Mouse (Mus musculus) kidney, adult 18-20 months (tissue): ENCODE data around the gene Rab1b.
"Not testable (repeated sequence)": the region's sequence is repeated elsewhere in the genome, so short reads cannot be mapped to it uniquely, and the experiment has no call there.

Experiments
- DNase-seq: peaks from one replicate; pipeline ENCODE4 v3.0.0; 2021

Rab1b gene

DNA sequence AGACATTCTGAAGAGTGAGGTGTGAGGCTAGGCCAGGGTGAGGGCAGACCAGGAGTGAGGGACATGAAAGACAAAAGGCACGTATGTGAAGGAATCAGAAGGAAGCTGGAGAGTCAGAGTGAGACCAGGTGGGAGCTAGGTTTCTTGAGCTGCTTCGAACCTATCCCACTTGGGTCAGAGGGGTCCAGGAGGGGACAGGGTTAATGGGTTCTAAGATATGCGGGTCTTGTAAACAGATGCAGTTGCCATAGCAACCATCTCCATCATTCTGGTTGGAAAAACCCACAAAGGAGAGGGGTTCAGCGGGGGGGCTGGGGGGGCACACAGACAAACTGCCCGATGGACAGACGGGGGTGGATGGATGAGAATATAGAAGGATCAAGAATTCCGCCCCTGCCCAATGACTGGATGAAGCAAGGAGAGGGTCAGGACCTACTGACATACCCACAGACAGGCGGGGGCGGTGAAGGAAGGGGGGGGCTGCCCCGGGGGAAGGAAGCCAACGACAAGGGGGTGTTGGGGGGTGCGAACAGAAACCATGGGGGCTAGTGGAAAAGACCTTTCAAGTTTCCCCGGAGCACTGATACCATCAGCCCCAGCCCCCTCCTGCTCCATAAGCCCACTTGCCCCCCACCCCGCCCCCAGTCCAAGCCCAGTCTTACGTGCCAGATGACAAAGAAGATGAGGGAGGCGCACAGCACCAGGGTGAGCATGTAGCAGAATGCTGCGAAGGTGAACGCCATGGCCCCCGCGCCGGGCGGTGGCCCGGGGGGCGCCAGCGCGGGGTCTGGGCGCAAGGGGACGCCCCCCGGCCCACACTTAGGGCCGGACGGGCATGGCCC is 9.1 kb downstream of the Rab1b start:
- no peak for DNase-seq

DNA sequence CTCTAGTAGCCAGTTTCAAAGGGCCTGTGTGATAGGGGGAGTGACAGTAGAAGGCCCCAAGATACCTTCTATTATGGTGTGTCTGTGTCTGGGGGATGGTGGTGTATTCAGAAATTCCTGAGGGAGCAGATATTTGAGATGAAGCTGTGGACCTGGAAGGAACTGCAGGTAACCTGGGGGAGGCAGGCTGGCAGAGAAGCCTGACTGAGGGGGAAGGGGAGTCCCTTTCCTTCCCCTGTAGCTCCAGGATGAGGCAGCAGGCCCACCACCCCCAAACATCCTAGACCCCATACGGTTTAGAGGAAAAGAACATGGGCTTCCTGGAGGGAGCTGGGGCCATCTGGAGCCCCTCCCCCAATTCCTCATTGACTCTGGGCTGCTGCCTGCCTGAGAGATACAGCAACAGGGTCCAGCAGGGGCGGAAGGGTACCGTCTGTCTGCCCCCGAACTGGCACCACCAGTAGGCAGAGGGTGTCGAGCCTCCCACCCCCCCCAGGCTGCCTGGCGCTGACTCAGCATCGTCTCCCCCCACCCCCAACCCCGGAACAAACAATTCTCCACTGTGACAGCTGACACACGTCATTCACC is 10.9 kb downstream of the Rab1b start:
- no peak for DNase-seq

DNA sequence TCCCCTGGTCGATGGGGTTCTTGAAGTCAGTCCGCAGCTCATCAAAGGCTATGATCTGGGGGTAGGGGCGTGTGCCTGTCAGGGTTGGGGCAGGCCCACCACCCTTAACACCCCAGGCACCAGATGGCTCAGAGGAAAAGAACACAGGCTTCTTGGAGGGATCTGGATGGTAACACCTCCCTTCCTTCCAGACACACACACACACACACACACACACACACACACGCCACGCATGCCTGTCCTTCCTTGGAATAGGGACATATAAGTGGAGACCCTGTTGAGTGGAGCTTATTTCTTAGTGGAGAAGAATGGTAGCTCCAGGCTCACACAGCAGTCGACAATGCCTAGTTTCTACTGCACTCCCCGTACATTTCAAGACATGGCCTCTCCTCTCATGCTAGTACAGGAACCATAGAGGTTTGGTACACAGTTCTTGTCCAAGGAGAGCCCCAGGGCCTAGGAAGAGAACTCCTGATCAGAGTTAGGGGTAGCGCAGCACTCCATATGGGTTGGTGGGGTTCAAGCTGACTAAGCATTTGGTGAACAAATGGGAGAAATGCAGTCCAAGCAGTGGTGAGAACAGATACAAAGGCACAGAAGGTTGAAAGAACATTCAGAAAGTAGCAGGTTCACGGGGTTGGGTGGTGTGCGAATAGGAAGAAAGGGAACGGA is 12.0 kb downstream of the Rab1b start:
- DNase-seq, result no peak

DNA sequence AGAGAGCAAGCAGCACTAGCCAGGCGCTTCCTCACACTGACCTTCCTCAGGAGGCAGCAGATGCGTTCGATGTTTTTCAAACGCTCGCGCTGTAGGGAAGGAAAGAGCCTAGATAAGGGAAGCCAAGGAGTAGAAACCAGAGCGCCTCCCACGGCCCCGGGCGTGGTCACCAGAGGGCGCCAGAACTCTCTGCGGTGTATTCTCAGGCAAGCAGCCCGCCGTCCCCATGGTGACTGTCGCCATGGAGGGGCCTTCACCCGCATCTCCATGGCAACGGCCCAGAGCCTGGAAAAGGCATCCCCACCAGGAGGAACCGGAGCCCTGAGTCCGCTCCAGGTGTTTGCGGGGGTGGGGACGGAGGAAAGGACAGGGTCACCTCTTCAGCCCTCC is 12.6 kb downstream of the Rab1b start:
- DNase-seq, result peak; percentile 92

DNA sequence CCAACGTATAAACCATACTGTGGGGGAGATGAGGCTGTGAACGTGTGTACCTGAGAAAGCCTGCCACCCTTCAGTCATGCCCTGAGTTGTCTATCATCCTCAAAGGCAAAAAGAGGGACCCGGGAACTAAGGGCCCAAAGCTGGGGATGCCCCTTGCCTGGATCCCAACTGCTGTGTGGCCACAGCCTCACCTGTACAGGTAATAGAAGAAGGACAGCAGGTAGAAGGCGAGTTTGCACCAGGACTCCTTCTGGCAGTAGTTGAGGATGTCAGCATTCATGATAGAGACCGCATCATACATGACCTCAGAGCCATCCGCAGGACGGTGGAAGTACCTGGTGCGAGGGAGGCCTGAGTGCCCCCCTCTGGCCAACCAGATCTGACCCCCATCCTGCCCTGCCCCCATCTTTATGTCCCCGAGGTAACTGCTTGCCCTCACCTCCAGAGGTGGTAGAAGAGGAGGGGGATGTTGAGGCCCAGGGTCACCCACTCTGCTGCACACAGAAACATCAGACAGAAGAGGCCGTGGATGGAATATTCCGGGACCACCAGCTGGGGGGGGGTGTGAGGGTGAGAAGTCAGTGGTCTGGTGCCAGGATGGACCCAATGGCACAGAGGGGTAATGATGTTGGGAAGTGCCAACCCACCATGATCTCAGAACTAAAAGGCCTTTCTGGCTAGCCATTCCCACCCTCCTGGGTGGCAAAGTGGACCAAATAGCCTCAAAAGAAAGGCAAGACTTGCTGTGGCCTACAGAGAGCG is 13.2 kb downstream of the Rab1b start:
- DNase-seq, result no peak

DNA sequence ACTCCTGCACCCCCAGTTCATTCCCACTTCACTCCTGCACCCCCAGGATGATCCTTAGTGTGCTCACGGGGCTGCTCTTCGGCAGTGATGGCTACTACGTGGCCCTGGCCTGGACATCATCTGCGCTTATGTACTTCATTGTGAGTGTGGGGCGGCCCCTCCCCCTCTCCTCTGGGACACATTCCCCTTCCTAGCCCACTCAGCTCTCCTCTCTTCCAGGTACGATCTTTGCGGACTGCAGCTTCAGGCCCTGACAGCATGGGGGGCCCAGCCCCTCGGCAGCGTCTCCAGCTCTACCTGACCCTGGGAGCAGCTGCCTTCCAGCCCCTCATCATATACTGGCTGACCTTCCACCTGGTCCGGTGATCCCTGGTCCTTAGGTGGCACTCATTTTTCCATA is 14.8 kb downstream of the Rab1b start:
- DNase-seq, result no peak

DNA sequence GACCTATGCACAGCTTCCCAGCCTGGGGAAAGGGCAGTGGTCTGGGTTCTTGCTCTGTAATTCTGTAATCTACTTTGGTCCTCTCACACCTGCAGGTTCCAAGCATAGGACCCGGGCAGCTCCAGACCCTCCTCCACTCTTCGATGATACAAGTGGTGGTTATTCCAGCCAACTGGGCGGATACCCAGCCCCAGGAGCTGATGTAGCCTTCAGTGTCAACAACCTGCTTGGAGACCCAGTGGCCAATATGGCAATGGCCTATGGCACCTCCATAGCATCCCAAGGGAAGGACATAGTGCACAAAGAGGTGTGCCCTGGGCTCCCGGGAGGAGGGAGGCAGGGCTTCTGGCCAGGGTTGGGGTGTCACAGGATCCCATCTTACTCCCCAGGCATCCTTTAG is 17.5 kb downstream of the Rab1b start:
- no peak for DNase-seq

DNA sequence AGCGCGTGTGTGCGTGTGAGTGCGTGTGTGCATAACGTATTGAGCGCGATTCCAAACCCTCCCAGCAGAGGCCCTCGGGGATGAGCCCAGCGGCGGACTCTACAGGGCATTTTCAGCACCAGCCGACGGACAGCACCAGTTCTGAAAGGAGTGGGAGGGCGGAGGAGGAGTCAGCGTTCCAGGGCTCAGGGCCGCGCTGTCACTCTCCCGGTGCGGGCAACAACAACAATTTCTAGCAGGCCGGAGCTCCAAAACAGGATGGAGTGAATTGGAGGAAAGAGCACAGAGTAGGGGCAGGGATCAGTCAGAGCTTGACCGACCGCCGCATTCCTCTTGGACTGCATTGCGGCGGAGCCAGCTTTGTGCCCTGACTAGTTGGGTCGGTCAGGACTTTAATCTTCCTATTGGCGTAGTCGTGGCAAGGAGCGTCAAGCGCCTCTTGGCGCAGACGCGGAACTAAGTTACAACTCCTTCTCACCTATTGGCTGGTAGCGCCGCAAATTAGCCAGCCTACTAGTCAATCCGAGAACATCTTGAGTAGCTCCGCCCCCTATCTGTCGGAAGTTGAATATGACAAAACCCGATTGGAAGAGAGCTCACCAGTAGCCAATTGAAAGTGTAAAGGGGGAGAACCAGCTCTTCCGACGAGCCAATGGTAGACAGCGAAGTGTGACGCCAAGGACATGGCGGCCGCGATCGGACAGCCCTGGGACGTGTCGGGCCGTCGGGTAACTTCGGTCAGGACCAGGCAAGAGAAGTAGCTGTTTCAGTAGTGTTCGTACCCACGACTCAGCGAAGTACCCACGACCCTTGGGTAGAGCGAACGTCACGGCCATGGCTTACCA is 18.8 kb downstream of the Rab1b start, which contains the start of gene Yif1a:
Yif1a (plus strand) TSS at position 655 of the 845 bp plus-strand sequence.
- peak; percentile 96 for DNase-seq

DNA sequence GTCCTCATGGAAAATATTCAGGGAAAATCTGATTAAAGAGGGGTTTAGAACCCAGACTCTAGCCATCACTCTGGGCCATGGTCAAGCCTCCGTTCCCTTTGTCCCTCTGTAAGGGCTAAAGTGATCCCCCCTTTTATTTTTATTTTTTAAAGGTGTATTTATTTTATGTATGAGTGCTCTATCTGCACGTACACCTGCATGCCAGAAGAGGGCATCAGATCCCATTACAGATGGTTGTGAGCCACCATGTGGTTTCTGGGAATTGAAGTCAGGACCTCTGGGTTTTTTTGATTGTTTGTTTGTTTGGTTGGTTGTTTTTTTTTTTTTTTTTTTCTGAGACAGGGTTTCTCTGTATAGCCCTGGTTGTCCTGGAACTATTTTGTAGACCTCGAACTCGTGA is 20.3 kb downstream of the Rab1b start:
- not testable (repeated sequence) for DNase-seq

DNA sequence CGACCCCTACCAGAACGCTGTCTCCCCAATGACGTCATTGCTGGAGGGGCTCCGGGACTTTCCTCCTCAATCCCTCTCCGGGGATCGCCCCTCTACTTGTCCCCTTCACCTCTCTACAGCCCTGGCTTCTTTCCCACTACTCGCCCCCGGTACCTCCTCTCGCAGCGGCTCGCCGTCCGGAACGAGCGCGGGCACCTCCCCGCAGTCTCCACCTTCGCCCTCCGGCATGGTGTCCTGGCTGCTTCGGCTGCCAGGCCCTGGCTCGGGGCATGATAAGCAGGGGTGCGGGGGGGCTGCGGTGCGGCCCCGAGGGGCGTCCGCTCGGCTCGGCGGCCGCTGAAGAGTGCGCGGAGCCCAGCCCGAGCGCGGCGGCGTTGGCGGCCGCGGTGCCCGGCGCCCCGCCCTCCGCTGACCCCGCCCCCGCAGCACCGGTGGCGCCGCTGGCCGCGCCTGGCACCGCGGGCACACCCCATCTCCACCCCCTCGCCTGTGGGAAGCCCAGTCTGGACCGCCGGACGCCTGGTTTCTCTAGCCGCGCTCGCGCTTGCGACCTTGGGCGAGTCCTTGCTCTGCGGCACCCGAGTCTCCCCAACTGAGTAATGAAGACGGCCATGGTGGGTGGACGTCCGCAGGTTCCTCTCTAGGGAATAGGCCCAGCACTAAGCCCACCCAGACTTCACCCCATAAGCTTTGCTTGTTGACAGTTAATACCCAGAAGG is 21.6 kb downstream of the Rab1b start, which contains the start of gene Tmem151a:
Tmem151a (minus strand) TSS at position 387 of the 719 bp plus-strand sequence.
- peak; percentile 67 for DNase-seq

DNA sequence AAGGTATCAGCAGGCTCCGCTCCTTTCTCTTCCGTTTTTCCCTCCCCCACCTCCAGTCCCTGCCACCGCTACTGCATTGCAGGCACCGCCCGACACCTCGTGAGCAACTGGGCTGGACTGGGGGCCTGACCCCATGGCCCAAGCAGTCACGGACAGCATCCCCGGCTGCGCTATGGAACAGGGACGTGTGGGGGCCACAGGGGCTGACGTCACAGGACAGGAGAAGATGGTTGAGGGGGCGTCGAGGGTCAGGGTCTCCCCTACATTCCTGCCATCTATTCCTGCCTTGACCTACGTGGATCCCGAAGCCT is 22.1 kb downstream of the Rab1b start:
- no peak for DNase-seq

DNA sequence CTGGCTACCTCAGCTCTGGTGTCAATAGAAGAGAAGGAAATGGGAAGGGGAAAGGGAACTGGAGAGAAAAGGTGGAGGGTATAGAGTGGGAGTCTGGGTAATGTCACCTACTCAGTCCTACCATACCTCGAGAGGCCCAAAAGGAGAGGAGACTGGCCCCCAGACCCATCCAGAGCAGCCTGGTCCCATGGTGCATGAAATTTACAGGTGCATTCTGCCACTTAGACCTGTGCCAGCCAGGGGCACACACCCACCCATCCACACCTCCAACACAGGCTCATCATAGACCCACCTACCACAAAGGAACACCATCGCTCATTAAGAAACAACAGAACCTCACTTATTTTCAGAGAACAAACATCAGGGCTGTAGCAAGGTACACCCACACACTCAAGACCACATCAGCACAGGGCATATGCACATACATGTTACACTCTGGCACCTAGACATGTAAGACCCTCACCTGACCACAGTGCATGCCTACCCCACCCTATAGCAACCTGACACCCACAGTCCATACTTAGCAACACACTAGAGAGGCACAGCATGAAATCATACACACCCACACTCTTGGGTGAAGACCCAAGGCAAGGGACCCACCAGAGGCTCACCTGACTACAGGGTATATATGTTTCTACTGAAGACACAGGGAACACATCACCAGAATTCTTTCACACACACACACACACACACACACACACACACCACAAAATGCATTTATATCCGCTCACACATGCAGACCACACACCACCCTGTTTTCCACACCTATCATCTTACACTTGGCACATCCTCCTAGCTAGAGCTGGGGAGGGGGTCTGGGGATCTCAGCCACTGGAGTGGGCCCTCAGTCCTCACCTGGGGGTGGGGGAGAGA is 22.7 kb downstream of the Rab1b start:
- DNase-seq, result no peak

DNA sequence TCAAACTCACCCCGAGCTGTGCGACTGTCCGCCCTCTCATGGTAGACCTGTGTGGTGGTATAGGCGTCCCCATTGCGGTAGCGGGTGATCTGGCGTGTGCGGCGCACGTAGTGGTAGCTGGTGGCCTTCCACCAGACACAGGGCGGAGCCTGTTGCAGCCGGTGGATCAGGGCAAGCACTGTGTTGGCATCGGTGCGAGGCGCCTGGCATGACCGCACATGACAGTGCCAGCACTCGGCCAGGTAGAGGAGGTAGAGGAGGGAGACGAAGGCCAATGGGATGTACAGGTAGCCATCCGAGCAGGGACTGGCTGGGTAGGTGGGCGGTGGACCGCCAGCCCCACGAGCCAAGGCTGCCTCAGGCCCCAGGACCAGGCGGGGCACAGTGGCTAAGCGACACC is 24.3 kb downstream of the Rab1b start:
- DNase-seq, result no peak

DNA sequence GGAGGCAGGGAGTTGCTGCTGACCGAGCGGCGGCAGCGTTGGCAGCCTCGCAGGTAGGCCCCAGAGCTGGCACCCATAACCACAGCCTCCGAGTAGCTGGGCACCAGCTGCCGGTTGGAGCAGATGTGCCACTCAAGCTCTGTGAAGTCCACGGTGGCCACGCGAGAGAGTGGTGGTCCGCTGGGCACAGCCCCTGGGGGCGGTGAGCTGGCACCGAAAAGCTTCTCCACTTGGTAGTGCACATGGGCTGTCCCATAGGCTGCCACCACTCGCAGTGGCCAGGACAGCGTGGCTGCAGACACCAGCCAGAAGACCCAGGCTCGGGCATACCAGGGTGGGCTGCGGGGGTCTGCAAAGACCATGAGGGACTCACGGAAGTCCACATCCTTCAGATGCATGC is 24.9 kb downstream of the Rab1b start:
- no peak for DNase-seq

DNA sequence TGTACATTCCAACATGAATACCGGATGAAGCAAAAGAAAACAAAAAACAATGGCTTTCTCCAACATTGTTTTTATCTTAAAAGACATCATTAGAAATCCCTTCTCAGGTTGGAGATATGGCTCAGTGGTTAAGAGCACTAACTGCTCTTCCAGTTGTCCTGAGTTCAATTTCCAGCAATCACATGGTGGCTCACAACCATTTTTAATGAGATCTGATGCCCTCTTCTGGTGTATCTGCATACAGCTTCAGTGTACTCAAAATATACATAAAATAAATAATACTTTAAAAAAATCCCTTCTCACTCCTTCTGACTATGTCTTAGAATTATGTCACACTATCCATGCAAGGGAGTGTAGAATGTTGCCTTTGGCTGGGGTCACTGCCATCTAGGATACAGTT is 27.6 kb downstream of the Rab1b start:
- DNase-seq, result no peak

DNA sequence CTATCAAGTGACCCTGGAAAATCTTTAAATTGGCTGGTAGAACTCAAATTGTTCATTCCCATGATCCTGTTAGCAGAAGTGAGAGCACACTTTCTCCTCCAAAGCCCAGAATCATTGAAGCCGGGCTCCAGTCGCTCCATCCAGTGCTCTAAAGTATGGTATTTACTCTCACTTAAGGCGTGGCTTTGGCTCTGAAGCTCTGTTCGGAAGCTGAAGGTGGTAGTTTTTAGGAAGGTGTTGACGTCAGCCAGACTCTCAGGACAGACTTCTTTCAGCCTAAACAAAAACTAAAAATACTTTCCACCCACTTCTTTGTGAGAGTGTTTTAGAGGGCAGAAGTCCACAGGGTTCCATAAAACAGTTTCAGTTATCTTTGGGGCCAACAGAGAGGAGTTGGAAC is 33.4 kb downstream of the Rab1b start:
- no peak for DNase-seq

DNA sequence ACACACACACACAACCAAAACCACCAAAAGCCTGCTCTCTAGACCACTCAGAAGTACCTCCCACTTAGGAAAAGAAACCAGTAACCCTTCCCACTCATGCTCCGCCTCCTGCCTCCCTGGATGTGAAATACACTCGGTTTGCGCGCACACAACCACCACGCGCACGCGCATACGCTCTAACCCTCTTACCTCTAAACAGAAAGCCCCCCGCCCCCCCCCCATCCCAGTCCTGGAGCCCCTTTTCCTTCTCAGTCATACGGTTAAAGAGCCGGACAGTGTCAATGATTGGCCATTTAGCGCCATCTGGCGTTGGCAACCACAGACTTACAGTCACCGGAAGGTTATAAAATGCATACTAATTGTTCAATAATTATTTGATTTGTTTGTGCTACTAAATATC is 33.8 kb downstream of the Rab1b start:
- peak; percentile 72 for DNase-seq

DNA sequence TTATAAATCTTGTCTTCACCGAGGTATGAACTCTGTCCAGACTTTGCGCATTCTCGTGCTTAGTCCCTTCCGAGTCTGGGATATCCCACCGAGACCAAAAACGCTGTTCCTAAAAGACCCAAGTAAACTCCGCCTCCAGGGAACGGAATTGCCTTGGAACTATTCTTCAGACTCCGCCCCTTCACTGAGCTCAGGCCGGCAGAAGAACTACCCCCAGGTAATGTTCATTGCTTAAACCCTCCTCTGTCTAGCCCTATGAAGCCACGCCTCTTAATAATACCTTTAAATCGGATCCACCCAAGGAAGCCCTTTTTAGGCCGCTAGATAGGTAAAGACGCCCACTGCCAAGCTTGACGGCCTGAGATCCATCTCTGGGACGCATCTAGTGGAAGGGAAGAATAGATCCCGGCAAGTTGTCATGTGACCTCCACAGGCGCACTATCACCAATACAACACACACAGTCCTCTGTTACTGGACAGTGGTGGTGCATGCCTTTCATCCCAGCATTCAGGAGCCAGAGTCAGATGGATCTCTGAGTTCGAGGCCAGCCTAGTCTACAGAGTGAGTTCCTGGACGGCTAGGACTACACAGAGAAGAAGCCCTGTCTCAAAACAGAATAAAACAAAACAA is 34.4 kb downstream of the Rab1b start:
- DNase-seq, result peak; percentile 22

DNA sequence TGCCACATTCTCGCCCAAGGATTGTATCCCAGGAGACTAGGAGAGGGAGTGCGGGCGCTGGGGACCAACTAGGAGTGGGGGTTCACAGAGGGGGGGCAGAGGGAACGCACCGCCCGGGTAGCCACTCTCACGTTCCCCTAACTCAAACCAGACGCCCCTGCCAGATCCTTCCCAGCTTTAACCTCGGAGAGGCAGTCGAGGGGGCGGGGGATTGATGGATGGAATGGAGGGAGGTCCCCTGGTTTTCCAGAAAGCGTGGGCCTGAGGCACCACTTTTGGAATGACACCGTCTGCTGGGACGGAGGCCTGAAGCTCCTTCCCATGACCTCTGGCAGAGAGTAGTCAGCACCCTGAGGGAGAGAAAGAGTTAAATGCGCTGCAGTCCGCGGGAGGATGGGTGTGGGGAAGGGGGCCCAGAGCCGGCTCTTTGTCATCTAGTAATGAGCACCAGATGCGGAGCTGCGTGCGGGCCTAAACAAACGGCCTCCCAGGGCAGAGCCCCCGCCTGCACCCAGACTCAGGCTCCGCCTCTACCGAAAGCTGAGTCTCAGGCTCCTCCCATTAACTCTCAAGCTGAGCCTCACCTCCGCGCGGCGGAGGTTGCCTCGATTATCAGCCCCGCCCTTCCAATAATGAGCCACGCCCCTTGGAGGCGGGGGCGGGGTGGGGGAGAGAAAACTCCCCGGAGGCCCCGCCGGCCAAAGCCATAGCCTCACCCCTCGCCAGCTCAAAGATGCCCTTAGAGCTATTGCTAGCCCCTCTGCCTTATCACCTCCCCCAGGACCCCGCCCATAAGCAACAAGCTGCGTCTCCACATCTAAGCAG is 35.1 kb downstream of the Rab1b start:
- DNase-seq, result peak; percentile 77
